Mouse (Mus musculus) kidney, adult 2 months (tissue): ENCODE measurements around the gene Ndufb2. TPM values are rescaled to one million over a fixed set of nuclear protein-coding genes. Genes with fewer than 3 reads are reported as not detected.

ENCODE experiments used
- DNase-seq: peaks from one replicate; pipeline ENCODE4 v3.0.0; 2021
- H3K27ac ChIP-seq: fragments of 200-500 bp; 2 replicates; pipeline ENCODE4 v1.5.1; 2012; ENCODE audit warnings: low read depth, low read length, control low read depth, inconsistent platforms; ENCODE audit not compliant: insufficient read depth
- H3K27me3 ChIP-seq: fragments of 200-500 bp; replicated peaks from 2 replicates; pipeline ENCODE4 v1.6.1; 2012; ENCODE audit warnings: mild to moderate bottlenecking, moderate library complexity, low read length, inconsistent platforms; ENCODE audit not compliant: control insufficient read depth, insufficient read depth
- H3K36me3 ChIP-seq: fragments of 200-500 bp; 2 replicates; pipeline ENCODE4 v1.6.1; 2012; ENCODE audit warnings: mild to moderate bottlenecking, moderate library complexity, low read length, inconsistent platforms; ENCODE audit not compliant: control insufficient read depth, insufficient read depth
- H3K4me1 ChIP-seq: fragments of 200-500 bp; 2 replicates; pipeline ENCODE4 v1.6.1; 2011; ENCODE audit warnings: low read length; ENCODE audit not compliant: control insufficient read depth, insufficient read depth
- H3K4me3 ChIP-seq: fragments of 200-500 bp; 2 replicates; pipeline ENCODE4 v1.5.1; 2011; ENCODE audit warnings: mild to moderate bottlenecking, low read depth, low read length, control low read depth; ENCODE audit not compliant: insufficient read depth
- CTCF ChIP-seq: fragments of 200-500 bp; conservative IDR thresholded peaks from 2 replicates; pipeline ENCODE4 v1.5.1; 2011; ENCODE audit warnings: low read depth, mild to moderate bottlenecking, control low read depth, low read length, moderate library complexity, mixed read lengths; ENCODE audit not compliant: insufficient read depth, insufficient read length
- POLR2A ChIP-seq: fragments of 200-500 bp; IDR thresholded peaks from one replicate; pipeline ENCODE4 v1.6.1; 2011; ENCODE audit warnings: low read depth, low read length, control low read depth
- WGBS: fragments of 180-500 bp; shearing (Covaris S2); methylation state at CpG from one replicate; pipeline ENCODE4 v1.1.7; 2018; 5-methylcytosine and 5-hydroxymethylcytosine counted together
- polyA plus RNA-seq: library from polyadenylated mRNA; depleted of rRNA; stranded (reverse); fragments of >200 nt; gene quantifications from 2 replicates; pipeline ENCODE4 v1.2.3, GENCODE M21; 2012

The Ndufb2 gene
- polyA plus RNA-seq, 1 experiment: 513 TPM

DNA sequence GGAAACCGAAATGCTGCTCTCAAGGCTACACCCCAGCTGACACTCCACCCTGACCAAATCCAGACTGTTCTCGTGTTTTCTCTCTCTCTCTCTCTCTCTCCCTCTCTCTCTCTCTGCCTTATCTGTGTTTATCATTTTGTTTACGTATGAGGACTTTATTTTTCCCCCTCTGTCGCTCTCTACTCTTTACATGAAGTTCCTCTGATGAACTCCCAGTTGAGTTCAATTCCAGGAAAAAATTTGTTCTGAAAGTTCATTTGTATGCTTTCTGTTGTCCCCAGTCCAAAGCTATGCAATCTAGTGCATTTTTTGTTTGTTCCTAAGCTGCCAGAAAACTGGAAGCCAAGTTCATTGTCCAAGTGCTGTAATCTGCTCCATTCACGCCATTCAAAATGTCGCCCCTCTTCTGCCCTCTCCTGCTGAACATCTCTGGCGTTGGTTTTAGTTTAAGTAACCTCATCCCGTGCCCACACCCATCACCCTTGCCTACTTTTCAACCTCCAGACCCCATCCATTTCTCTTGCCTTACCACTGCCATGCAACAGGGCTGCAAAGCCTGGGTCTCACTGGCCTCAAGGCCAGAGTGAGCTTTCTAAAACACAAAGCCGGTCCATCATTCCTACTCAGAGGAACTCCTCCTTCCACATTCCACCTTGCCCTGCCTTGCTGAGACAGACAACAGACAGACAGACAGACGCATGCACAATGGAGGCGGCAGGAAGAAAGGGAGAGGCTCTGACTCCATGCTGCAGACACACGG, 37.3 kb upstream of the Ndufb2 start:
- Histone ChIP-seq H3K27ac (no peak overlapping the region; the same call in 1 of the 2 replicates), H3K27me3 (0 out of 2 replicates have a peak, but pooled peaks cover 1% of the 10 kb centered on the region), H3K36me3 (no peaks in the 10 kb centered on the region), H3K4me1 (no peaks in the 10 kb centered on the region), H3K4me3 (no peak overlapping the region)
- TF ChIP-seq CTCF: no peak
- TF ChIP-seq POLR2A: no peak
- 79% methylated on average over 12 of the region's 12 CpGs for WGBS
- no peak for DNase-seq

DNA sequence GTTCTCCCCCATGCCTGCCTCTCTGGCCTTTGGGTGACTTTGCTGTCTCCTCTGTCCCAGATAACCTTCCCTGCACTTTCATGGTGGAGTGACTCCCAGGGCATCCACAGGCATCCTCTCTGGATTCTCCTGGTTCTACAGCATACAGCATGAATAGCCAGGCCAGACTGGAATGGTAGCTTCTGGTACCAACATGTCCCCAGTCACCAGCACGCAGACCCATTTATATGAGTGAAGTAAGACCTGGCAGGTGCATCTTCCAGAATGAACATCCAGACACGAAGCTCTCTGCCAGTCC, 36.8 kb upstream of the Ndufb2 start:
- Histone ChIP-seq H3K36me3 (no peaks in the 10 kb centered on the region), H3K4me3 (no peak overlapping the region), H3K27ac (no peak overlapping the region), H3K27me3 (0 out of 2 replicates have a peak, but pooled peaks cover 1% of the 10 kb centered on the region), H3K4me1 (no peaks in the 10 kb centered on the region)
- WGBS: 92% methylated on average over 2 of the region's 2 CpGs
- TF ChIP-seq CTCF (no peak), POLR2A (no peak)
- DNase-seq: no peak

DNA sequence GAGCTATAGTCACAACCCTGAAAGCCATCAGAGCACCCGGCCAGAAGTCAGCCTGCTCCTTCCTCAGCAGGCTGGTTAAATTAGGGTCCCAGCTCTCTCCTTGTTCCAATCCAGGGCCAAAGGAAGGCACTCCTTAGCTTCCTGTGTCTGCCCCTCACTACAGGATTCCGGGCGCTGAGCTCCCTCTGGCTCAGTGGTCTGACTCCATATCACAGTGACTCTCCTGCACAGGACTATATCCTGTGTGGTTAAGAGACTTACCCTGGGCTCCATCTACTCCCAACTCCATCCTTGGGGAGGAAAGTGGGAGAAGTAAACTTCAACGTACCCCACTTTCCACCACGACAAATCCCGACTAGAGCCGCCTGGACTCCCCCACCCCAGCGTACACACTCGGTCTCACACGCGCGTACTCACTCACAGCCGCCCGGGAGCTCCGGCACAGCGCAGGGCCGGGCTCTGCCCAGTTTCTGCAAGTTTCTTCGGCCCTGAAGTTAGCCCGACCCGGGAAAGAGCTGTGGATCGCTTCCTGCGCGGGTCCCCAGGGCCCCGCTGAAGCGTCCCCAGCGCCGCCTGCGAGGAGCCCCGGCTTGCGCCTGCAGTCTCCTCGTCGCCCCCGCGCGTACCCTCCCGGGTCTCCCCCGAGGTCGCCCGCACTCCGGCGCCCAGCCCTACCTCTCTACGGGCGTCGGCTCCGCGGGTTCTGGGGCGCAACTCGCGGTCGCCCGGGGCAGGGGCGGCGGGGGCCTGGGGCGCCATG, 35.3 kb upstream of the Ndufb2 start:
- TF ChIP-seq CTCF (no peak), POLR2A (no peak)
- Histone ChIP-seq H3K4me3 (peak overlapping the region; percentile 54), H3K4me1 (no peaks in the 10 kb centered on the region), H3K27ac (no peak overlapping the region), H3K27me3 (0 out of 2 replicates have a peak, but pooled peaks cover 1% of the 10 kb centered on the region), H3K36me3 (no peaks in the 10 kb centered on the region)
- WGBS: 3% methylated on average over 48 of the region's 54 CpGs
- DNase-seq: peak; percentile 30

DNA sequence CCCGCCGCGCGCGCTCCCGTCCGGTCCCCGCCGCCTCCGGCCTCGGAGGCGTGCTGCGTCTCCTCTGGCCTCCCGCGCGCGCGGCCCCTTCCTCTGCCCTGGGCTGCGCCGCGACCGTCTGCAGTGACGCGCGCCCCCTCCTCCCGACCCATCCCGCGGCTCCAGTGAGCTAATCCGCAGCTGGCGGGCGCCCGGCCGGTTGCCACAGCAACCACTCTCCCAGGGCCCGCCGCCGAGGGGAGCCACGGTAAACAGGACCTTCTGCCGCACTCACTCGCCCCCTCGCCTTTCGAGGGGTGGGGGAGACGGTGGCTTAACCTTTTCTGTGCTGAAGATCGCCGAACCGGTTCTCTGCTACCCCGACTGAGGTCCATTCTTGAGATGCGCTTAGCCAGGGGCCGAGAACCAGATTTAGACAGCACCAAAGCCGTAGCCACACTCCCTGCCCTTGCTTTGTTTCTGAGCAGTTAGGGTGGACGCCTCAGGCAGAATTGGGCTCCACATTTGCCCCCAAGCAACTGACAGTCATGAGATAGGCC, 34.6 kb upstream of the Ndufb2 start, which contains the start of gene Dennd2a:
TSS of gene Dennd2a (minus strand) at position 145 of the 539 bp plus-strand sequence.
- no peak within 1 kb of the TSS for H3K27ac ChIP-seq
- WGBS: 3% methylated on average over 41 of the region's 50 CpGs

DNA sequence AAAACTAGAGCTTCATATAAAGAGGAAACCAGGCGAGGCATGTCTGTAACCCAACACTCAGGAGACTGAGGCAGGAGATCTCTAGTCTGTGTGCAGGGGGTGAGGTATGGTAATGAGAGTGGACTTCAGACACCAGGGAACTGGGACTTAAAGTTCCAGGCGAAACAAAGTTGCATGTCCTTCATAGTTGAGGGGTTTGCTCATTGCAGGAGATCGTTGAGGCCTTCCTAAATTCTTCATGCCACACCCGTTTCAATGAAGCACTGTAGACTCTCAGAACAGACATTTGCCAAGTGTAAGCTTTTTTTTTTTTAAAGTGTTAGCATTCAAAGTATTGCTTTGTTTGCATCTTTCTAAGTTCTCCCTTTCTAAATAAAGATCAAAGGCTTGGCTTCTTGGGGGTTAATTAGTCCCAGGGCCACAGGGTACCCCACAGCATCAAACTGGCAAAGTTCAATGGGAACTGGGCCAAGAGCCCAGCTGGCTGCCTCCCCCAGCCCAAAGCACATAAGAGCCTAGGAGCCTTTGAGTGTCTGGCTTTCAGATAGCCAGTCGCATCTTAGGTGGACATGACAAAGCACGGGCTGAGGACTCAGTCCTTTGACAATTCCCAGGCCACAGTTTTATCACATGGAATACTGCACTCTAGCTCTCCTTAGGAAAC, 33.0 kb upstream of the Ndufb2 start:
- Histone ChIP-seq H3K27me3 (0 out of 2 replicates have a peak, but pooled peaks cover 1% of the 10 kb centered on the region), H3K27ac (no peak overlapping the region), H3K36me3 (no peaks in the 10 kb centered on the region), H3K4me1 (no peaks in the 10 kb centered on the region), H3K4me3 (no peak overlapping the region)
- WGBS: 71% methylated on average over 6 of the region's 6 CpGs
- no peak for DNase-seq
- no peak for TF ChIP-seq CTCF
- TF ChIP-seq POLR2A: no peak

More for the DNA sequence above, 34.6 kb upstream of the Ndufb2 start, which contains the start of gene Dennd2a:
- Histone ChIP-seq H3K36me3 (no peaks in the 10 kb centered on the region), H3K4me3 (peak within 1 kb of the TSS; percentile 54), H3K27me3 (0 out of 2 replicates have a peak, but pooled peaks cover 1% of the 10 kb centered on the region), H3K4me1 (no peaks in the 10 kb centered on the region)
- DNase-seq: peak; percentile 56
- no peak for TF ChIP-seq CTCF
- no peak for TF ChIP-seq POLR2A

DNA sequence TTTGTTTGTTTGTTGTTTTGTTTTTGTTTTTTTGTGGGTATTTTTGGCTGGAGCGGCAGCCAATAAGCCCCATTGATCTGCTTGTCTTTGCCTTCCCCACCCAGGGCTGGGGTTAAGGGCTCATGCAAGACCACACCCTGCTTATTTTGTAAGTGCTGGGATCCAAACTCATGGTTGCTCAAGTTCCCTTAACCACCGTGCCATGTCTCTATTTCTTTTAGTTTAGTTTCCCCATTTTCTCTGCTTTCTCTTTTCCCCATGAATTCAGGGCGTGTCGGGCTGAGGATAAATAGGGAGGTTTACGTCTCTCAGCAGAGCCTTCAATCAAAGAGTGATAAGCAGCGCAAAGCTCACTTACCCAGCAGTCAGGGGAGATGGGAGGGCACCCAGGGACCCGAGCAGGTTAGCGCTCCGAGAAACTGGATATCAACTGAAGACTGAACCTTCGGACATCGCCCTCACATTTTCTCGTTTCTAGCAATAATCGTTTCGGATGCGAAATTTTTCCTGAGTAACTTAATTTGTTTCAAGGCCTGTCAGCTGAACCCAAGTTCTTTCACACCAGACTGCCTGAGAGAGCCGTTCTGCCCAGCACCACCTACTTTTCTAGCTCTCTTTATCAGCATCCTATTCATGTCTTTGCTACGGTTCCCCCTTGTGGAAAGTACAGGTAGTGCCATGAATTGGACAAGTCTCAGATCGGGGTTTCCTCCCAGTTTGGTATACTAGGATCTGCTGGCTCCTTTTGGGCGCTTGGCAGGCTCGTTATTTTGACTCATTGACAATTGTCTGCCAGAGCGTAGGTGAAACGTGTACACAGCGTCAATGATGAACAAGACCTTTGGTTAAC, 30.0 kb upstream of the Ndufb2 start:
- Histone ChIP-seq H3K27ac (no peak overlapping the region), H3K4me1 (no peaks in the 10 kb centered on the region), H3K36me3 (no peaks in the 10 kb centered on the region), H3K27me3 (no peaks in the 10 kb centered on the region), H3K4me3 (no peak overlapping the region)
- 21% methylated on average over 23 of the region's 23 CpGs for WGBS
- peak; percentile 87 for DNase-seq
- TF ChIP-seq CTCF (peak; percentile 64), POLR2A (no peak)
